Mouse (Mus musculus) forebrain, embryonic 10.5 days (tissue): ENCODE measurements around the gene Tpcn2. TPM values are rescaled to one million over a fixed set of nuclear protein-coding genes. Genes with fewer than 3 reads are reported as not detected.

Experiments
- DNase-seq: peaks from one replicate; pipeline ENCODE4 v3.0.0-alpha.2; 2017; ENCODE audit warnings: low spot score; ENCODE audit errors: extremely low spot score
- H3K27ac ChIP-seq: fragments of 300-500 bp; sonication (generic); 2 replicates; pipeline ENCODE4 v1.5.1; 2016; ENCODE audit warnings: mild to moderate bottlenecking
- H3K27me3 ChIP-seq: fragments of 300-500 bp; sonication (generic); 2 replicates; pipeline ENCODE4 v1.6.1; 2016; ENCODE audit warnings: mild to moderate bottlenecking; ENCODE audit not compliant: poor library complexity, severe bottlenecking
- H3K36me3 ChIP-seq: fragments of 300-500 bp; sonication (generic); replicated peaks from 2 replicates; pipeline ENCODE4 v1.6.1; 2016; ENCODE audit warnings: mild to moderate bottlenecking, moderate library complexity
- H3K4me1 ChIP-seq: fragments of 300-500 bp; sonication (generic); 2 replicates; pipeline ENCODE4 v1.6.1; 2016
- H3K4me3 ChIP-seq: fragments of 300-500 bp; sonication (generic); 2 replicates; pipeline ENCODE4 v1.5.1; 2016; ENCODE audit warnings: mild to moderate bottlenecking, moderate library complexity
- H3K9me3 ChIP-seq: fragments of 300-500 bp; sonication (generic); 2 replicates; pipeline ENCODE4 v1.6.1; 2016; ENCODE audit warnings: mild to moderate bottlenecking, moderate library complexity
- WGBS: fragments of 180-500 bp; shearing (Covaris S2); methylation state at CpG from one replicate; pipeline ENCODE4 v1.1.7; 2016; 5-methylcytosine and 5-hydroxymethylcytosine counted together
- polyA plus RNA-seq: library from polyadenylated mRNA; unstranded; fragments of >200 nt; fragmentation: Nextera tagmentation; extraction: Ambion mirVana; gene quantifications from 2 replicates; pipeline ENCODE4 v1.2.1, GENCODE M21; 2016

Gene Tpcn2
- polyA plus RNA-seq, 1 experiment from 2014 or later, result 5.9 TPM

GRCm38 (mm10) chr7:145147973-145148698 is 135.7 kb downstream of the Tpcn2 start:
- no peaks in the 10 kb centered on the region for H3K36me3 ChIP-seq
- no peak for DNase-seq
- no peaks in the 10 kb centered on the region for H3K9me3 ChIP-seq
- 81% methylated on average over 5 of the region's 5 CpGs for whole genome bisulfite sequencing
- H3K4me3 ChIP-seq, result no peak overlapping the region
- 0 out of 2 replicates have a peak, but pooled peaks cover 3% of the 10 kb centered on the region for H3K4me1 ChIP-seq
- H3K27me3 ChIP-seq, result 0 out of 2 replicates have a peak, but pooled peaks cover 3% of the 10 kb centered on the region
- no peak overlapping the region for H3K27ac ChIP-seq

- H3K36me3 ChIP-seq, result no peaks in the 10 kb centered on the region
- H3K4me3 ChIP-seq, result no peak overlapping the region
- no peak overlapping the region for H3K27ac ChIP-seq
- H3K9me3 ChIP-seq, result no peaks in the 10 kb centered on the region
- 0 out of 2 replicates have a peak, but pooled peaks cover 3% of the 10 kb centered on the region for H3K4me1 ChIP-seq
- H3K27me3 ChIP-seq, result no peaks in the 10 kb centered on the region
- DNase-seq, result no peak
These were observed 137.4 kb downstream of the Tpcn2 start for GRCm38 (mm10) chr7:145146252-145146930.

- Histone ChIP-seq H3K9me3 (peaks cover 9% of the 10 kb centered on the region; the same call in 1 of the 2 replicates), H3K36me3 (no peaks in the 10 kb centered on the region), H3K27me3 (no peaks in the 10 kb centered on the region), H3K27ac (no peak overlapping the region), H3K4me3 (no peak overlapping the region), H3K4me1 (0 out of 2 replicates have a peak, but pooled peaks cover 3% of the 10 kb centered on the region)
- WGBS, result 79% methylated on average over 3 of the region's 3 CpGs
- no peak for DNase-seq
These were observed 140.2 kb downstream of the Tpcn2 start for GRCm38 (mm10) chr7:145143502-145144070.

GRCm38 (mm10) chr7:145140656-145141055 is 143.2 kb downstream of the Tpcn2 start:
- WGBS, result 78% methylated on average over 2 of the region's 2 CpGs
- Histone ChIP-seq H3K27ac (no peak overlapping the region), H3K27me3 (no peaks in the 10 kb centered on the region), H3K4me3 (no peak overlapping the region), H3K9me3 (peaks cover 14% of the 10 kb centered on the region; the same call in 1 of the 2 replicates), H3K4me1 (peaks cover 8% of the 10 kb centered on the region), H3K36me3 (no peaks in the 10 kb centered on the region)
- DNase-seq, result no peak

GRCm38 (mm10) chr7:145139576-145139975 is 144.2 kb downstream of the Tpcn2 start:
- H3K36me3 ChIP-seq, result no peaks in the 10 kb centered on the region

GRCm38 (mm10) chr7:145139100-145139499 is 144.7 kb downstream of the Tpcn2 start:
- Histone ChIP-seq H3K27me3 (peaks cover 5% of the 10 kb centered on the region; the same call in 1 of the 2 replicates), H3K9me3 (peaks cover 14% of the 10 kb centered on the region; the same call in 1 of the 2 replicates), H3K4me3 (no peak overlapping the region), H3K4me1 (peaks cover 10% of the 10 kb centered on the region), H3K27ac (no peak overlapping the region), H3K36me3 (no peaks in the 10 kb centered on the region)
- DNase-seq, result no peak
- 85% methylated on average over 1 of the region's 1 CpGs for WGBS

More at GRCm38 (mm10) chr7:145139576-145139975, 144.2 kb downstream of the Tpcn2 start:
- 95% methylated on average over 3 of the region's 3 CpGs for WGBS
- Histone ChIP-seq H3K27me3 (no peaks in the 10 kb centered on the region; the same call in 1 of the 2 replicates), H3K27ac (no peak overlapping the region), H3K4me1 (peaks cover 10% of the 10 kb centered on the region), H3K4me3 (no peak overlapping the region), H3K9me3 (peaks cover 14% of the 10 kb centered on the region; the same call in 1 of the 2 replicates)
- DNase-seq, result no peak

GRCm38 (mm10) chr7:145137871-145138270 is 145.9 kb downstream of the Tpcn2 start:
- Histone ChIP-seq H3K9me3 (peaks cover 14% of the 10 kb centered on the region; the same call in 1 of the 2 replicates), H3K27ac (no peak overlapping the region), H3K4me1 (peaks cover 7% of the 10 kb centered on the region), H3K36me3 (no peaks in the 10 kb centered on the region), H3K27me3 (peaks cover 10% of the 10 kb centered on the region; the same call in 1 of the 2 replicates), H3K4me3 (no peak overlapping the region)
- DNase-seq, result no peak
- WGBS, result 91% methylated on average over 1 of the region's 1 CpGs

- peaks cover 14% of the 10 kb centered on the region; the same call in 1 of the 2 replicates for H3K9me3 ChIP-seq
- H3K36me3 ChIP-seq, result no peaks in the 10 kb centered on the region
- H3K4me3 ChIP-seq, result no peak overlapping the region
- 91% methylated on average over 4 of the region's 4 CpGs for WGBS
- DNase-seq, result no peak
- no peak overlapping the region for H3K27ac ChIP-seq
- peaks cover 7% of the 10 kb centered on the region for H3K4me1 ChIP-seq
- H3K27me3 ChIP-seq, result peaks cover 10% of the 10 kb centered on the region; the same call in 1 of the 2 replicates
These were observed 147.0 kb downstream of the Tpcn2 start for GRCm38 (mm10) chr7:145136831-145137230.

Other genes with a start within 250 kb of the Tpcn2 start
- gene 1810010D01Rik, start 75.9 kb downstream of the Tpcn2 start, polyA plus RNA-seq, result 0.16 and 0.31 TPM in 2 replicates
- gene Mrgprf, start 16.8 kb upstream of the Tpcn2 start, polyA plus RNA-seq, result 0.07 and 0.09 TPM in 2 replicates
- gene Mrgprd, start 30.8 kb upstream of the Tpcn2 start, polyA plus RNA-seq, result not detected in 2 replicates